Mouse (Mus musculus) lung, postnatal 0 days (tissue): Measurements from ENCODE around the gene Rspo1. TPM values are rescaled to one million over a fixed set of nuclear protein-coding genes. Genes with fewer than 3 reads are reported as not detected.

Source experiments
- ATAC-seq: fragments of 200-750 bp; cut with Nextera tagmentation; 2 replicates; pipeline ENCODE4 v1.8.0; 2017; ENCODE audit warnings: moderate library complexity
- DNase-seq: peaks from one replicate; pipeline ENCODE4 v3.0.0-alpha.2; 2016; ENCODE audit warnings: low spot score
- H3K27ac ChIP-seq: fragments of 300-500 bp; sonication (generic); 2 replicates; pipeline ENCODE4 v1.5.1; 2014; ENCODE audit warnings: antibody characterized with exemption, mild to moderate bottlenecking, low read length, mixed read lengths
- H3K27me3 ChIP-seq: fragments of 300-500 bp; sonication (generic); replicated peaks from 2 replicates; pipeline ENCODE4 v1.6.1; 2014; ENCODE audit warnings: low read length, mixed read lengths; ENCODE audit not compliant: insufficient read depth
- H3K36me3 ChIP-seq: fragments of 300-500 bp; sonication (generic); 2 replicates; pipeline ENCODE4 v1.6.1; 2014; ENCODE audit warnings: low read length, mixed read lengths; ENCODE audit not compliant: insufficient read depth
- H3K4me1 ChIP-seq: fragments of 300-500 bp; sonication (generic); 2 replicates; pipeline ENCODE4 v1.6.1; 2014; ENCODE audit warnings: antibody characterized with exemption, low read depth, low read length, mixed read lengths; ENCODE audit not compliant: insufficient read depth
- H3K4me2 ChIP-seq: fragments of 300-500 bp; sonication (generic); replicated peaks from 2 replicates; pipeline ENCODE4 v1.6.1; 2014; ENCODE audit warnings: low read depth, mild to moderate bottlenecking, low read length, moderate library complexity, mixed read lengths
- H3K4me3 ChIP-seq: fragments of 300-500 bp; sonication (generic); 2 replicates; pipeline ENCODE4 v1.5.1; 2014; ENCODE audit warnings: low read depth, low read length
- H3K9ac ChIP-seq: fragments of 300-500 bp; sonication (generic); replicated peaks from 2 replicates; pipeline ENCODE4 v1.6.1; 2014; ENCODE audit warnings: low read depth, mild to moderate bottlenecking
- H3K9me3 ChIP-seq: fragments of 300-500 bp; sonication (generic); 2 replicates; pipeline ENCODE4 v1.6.1; 2016; ENCODE audit warnings: low read length, mixed read lengths
- CTCF ChIP-seq: IDR thresholded peaks from 2 replicates; pipeline ENCODE4 v1.5.1; 2016; ENCODE audit warnings: antibody characterized with exemption, mild to moderate bottlenecking
- EP300 ChIP-seq: IDR thresholded peaks from 2 replicates; pipeline ENCODE4 v1.6.1; 2016; ENCODE audit warnings: antibody characterized with exemption, mild to moderate bottlenecking, control low read depth
- WGBS: fragments of 180-500 bp; shearing (Covaris S2); extraction: QIAGEN DNeasy Blood & Tissue Kit; methylation state at CpG from one replicate; pipeline ENCODE4 v1.1.7; 2014; 5-methylcytosine and 5-hydroxymethylcytosine counted together
- polyA plus RNA-seq: library from polyadenylated mRNA; unstranded; fragments of >200 nt; fragmentation: Nextera tagmentation; extraction: Ambion mirVana; gene quantifications from 2 replicates; pipeline ENCODE4 v1.2.1, GENCODE M21; 2015

The Rspo1 gene
- polyA plus RNA-seq, 1 experiment from 2014 or later: 6.5 TPM

DNA sequence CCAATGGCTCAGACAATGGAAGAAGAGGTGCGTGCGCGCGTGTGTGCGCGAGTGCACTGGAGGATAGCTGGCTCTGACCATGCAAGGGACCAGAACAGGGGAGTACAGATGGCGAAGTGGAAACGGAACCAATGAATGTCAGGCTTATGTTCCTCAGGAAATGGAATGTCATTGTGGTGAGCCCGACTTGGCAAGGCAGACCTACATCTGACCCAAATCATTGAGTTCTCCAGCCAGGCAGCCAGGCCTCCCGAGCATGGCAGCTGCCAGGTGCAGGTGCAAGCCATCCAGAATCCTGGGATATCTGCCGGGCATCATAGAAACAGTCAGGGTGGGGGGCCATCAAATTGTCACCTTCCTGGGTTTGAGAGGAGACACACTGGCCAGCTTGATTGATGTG lies 25.3 kb upstream of the Rspo1 start:
- WGBS: 79% methylated on average over 11 of the region's 11 CpGs
- Histone ChIP-seq H3K27ac (no peak overlapping the region), H3K9me3 (no peaks in the 10 kb centered on the region), H3K36me3 (no peaks in the 10 kb centered on the region), H3K4me1 (no peaks in the 10 kb centered on the region), H3K9ac (no peak overlapping the region), H3K4me3 (no peak overlapping the region), H3K4me2 (no peak overlapping the region), H3K27me3 (no peaks in the 10 kb centered on the region)
- TF ChIP-seq EP300 (no peak), CTCF (no peak)
- ATAC-seq (no peak), DNase-seq (no peak)

DNA sequence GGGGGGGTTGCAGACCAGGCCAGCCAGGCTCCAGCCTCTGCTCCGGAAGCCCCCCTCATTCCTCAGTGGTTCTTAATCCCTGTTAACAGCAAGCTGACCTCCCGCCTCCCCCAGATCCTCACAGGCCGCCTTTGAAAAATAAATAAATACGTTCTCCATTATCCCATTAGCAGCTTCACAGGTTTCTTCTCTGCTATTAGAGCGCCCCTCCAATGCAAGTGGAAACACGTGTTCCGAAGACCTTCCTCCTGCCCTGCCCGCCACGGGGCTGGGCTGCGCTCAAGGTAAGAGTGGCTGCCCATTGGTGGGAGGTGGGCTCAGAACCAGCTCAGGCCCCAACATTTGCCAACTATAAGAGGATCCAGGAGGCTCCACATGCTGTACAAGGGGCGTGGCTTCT lies 23.7 kb upstream of the Rspo1 start:
- Histone ChIP-seq H3K4me2 (no peak overlapping the region), H3K36me3 (no peaks in the 10 kb centered on the region), H3K4me3 (no peak overlapping the region), H3K27me3 (no peaks in the 10 kb centered on the region), H3K27ac (no peak overlapping the region), H3K9ac (no peak overlapping the region), H3K9me3 (no peaks in the 10 kb centered on the region), H3K4me1 (no peaks in the 10 kb centered on the region)
- ATAC-seq (no peak), DNase-seq (no peak)
- 28% methylated on average over 11 of the region's 11 CpGs for WGBS
- TF ChIP-seq EP300 (no peak), CTCF (no peak)

- TF ChIP-seq CTCF: no peak
- TF ChIP-seq EP300: no peak
- Histone ChIP-seq H3K9me3 (no peaks in the 10 kb centered on the region), H3K4me1 (no peaks in the 10 kb centered on the region), H3K27me3 (no peaks in the 10 kb centered on the region), H3K4me2 (no peak overlapping the region), H3K9ac (no peak overlapping the region), H3K36me3 (no peaks in the 10 kb centered on the region), H3K27ac (no peak overlapping the region), H3K4me3 (no peak overlapping the region)
- DNase-seq (no peak), ATAC-seq (no peak)
- WGBS: 25% methylated on average over 8 of the region's 8 CpGs
Observed at GRCm38 (mm10) chr4:124964912-124965599, 21.2 kb upstream of the Rspo1 start.

DNA sequence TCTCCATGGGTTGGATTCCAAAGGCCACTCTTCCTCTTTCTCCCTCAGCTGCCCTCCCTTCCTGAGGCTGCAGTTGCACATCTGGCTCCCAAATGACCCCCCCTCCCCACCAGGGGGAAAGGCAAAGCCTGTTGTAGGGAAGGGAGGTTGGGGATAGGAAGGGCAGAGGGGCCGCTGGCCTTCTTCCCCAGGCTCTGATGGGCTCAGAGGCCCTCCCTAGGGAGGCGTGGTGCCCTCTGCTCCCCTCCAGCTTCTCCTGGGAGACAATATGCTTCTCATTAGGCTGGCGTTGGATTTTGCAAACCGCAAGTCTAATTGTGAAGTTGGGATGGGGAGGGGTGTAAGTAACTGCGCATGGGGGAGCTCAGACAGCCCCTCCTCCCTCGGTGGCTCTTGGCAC lies 17.5 kb upstream of the Rspo1 start:
- Histone ChIP-seq H3K4me1 (no peaks in the 10 kb centered on the region), H3K27me3 (no peaks in the 10 kb centered on the region), H3K27ac (no peak overlapping the region), H3K9ac (no peak overlapping the region), H3K4me2 (no peak overlapping the region), H3K9me3 (no peaks in the 10 kb centered on the region), H3K4me3 (no peak overlapping the region), H3K36me3 (no peaks in the 10 kb centered on the region)
- ATAC-seq (no peak), DNase-seq (no peak)
- TF ChIP-seq EP300 (no peak), CTCF (no peak)
- 65% methylated on average over 6 of the region's 6 CpGs for WGBS

- ATAC-seq (no peak), DNase-seq (no peak)
- H3K4me1 ChIP-seq: no peaks in the 10 kb centered on the region
- no peak overlapping the region for H3K4me3 ChIP-seq
- no peak overlapping the region for H3K4me2 ChIP-seq
- no peaks in the 10 kb centered on the region for H3K9me3 ChIP-seq
- H3K36me3 ChIP-seq: no peaks in the 10 kb centered on the region
- H3K27me3 ChIP-seq: no peaks in the 10 kb centered on the region
- no peak overlapping the region for H3K9ac ChIP-seq
- WGBS: 76% methylated on average over 7 of the region's 7 CpGs
- TF ChIP-seq CTCF: no peak
- no peak for TF ChIP-seq EP300
- no peak overlapping the region for H3K27ac ChIP-seq
Observed at GRCm38 (mm10) chr4:124969219-124969848, 16.9 kb upstream of the Rspo1 start.

GRCm38 (mm10) chr4:124970194-124970593 lies 16.0 kb upstream of the Rspo1 start:
- no peaks in the 10 kb centered on the region for H3K4me1 ChIP-seq
- H3K27ac ChIP-seq: no peak overlapping the region
- no peak overlapping the region for H3K4me3 ChIP-seq
- 65% methylated on average over 11 of the region's 11 CpGs for WGBS
- no peak overlapping the region for H3K9ac ChIP-seq
- ATAC-seq (no peak), DNase-seq (no peak)
- TF ChIP-seq EP300 (no peak), CTCF (no peak)
- H3K9me3 ChIP-seq: no peaks in the 10 kb centered on the region
- no peaks in the 10 kb centered on the region for H3K27me3 ChIP-seq
- H3K36me3 ChIP-seq: no peaks in the 10 kb centered on the region
- H3K4me2 ChIP-seq: no peak overlapping the region
